Mouse (Mus musculus) thymus, postnatal 25 days (tissue): Measurements from ENCODE around the gene Gm21969.

Experiments used
- DNase-seq: peaks from one replicate; pipeline ENCODE4 v3.0.0; 2022

Gene Gm21969

DNA sequence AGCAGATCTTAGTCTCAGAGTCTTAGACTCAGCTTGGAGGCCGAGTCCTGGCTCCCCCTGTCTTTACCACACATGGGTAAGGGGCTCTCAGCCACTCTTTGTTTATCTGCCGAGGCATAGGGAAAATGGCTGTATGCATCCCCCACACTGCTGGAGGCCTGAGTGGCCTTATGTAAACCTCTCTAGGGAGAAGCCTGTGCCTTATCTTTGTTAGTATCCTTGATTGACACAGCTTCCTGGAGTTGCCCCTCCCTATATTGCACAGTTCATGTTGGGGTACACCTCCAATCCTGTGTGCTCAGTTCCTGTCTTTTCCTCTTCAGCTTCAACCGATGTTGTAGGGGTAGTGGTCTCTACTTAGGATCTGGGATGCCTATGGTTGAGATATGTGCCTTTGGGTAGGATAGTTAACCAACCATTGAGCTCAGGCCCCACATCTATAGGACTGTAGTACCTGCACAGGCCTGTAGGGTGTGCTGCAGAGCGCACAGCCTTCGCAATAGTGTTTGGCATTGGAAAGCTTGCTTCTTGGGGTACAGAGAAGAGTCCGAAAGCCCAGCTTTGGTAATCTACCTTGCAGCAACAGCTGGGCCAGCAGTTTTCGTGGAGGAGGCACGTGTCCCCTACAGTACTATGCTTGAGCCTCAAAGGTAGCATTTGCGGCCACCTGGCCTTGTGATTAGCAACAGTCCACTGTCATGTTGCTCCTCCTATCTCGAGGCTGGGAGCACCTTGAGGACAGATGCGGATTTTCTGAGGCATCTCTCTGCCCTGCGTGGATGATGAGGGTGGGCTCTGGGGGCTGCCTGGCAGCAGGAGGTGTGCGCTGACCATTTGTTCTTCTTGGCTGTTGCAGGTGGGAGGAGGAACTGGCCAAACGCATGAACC, at the start of gene Gm21969:
TSS of gene Gm21969 (plus strand) at position 830 of the 888 bp plus-strand sequence.
- DNase-seq, result peak; percentile 80

DNA sequence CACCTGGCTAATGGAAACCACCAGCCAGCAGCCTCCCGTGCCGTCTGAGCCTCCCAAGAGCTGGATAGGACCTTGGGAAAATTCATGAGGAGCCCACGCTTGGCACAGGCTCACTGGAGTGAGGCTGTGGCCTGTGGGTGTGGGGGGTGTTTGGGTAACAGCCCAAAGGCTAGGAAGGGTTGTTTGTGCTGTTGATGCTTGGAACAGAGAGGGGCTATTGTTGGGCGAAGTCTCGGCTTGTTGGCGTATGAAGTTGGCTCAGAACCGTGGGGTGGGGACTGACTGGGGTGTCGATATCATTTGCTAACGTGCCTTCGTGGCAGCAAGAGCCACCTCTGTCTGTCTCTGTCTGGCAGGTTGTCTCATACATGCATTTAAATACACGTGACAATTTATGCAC, 47.8 kb upstream of the Gm21969 start:
- DNase-seq, result no peak

DNA sequence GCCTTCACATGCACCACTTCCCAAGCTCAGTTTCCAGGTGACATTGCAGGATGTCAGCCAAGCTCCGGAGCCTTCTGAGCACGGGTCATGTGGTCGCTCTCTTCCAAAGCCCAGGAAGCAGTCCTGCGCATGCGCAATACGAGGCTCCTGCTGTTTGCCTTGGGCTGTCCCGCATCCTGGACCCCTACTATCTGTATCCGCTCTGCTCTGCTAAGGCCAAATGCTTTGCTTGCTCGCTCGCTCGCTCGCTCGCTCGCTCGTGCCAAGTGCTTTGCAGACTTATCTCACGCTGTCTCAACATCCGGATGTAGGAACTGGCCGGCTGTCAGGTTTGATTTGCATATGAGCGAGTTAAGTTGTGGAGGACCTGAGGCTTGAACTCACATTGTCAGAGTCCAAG, 47.0 kb upstream of the Gm21969 start:
- DNase-seq, result no peak

DNA sequence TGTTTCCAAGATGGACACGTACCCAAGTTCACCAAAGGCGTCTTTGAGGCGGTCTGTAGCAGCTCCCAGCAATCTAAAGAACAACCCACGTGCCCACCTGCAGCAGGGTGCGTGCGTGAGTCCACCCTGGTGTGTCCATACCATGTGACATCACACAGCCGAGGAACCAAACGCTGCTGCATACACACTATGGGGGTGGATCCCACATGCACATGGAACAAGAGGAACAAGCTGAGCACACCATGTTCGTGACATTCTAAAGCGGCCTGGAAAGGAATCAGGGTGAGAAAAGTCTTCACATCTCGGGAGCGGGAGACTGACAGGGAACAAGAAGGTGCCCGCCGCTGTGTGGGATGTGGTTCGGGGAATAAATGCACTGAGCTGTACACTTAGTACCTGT, 34.6 kb upstream of the Gm21969 start:
- DNase-seq, result no peak

DNA sequence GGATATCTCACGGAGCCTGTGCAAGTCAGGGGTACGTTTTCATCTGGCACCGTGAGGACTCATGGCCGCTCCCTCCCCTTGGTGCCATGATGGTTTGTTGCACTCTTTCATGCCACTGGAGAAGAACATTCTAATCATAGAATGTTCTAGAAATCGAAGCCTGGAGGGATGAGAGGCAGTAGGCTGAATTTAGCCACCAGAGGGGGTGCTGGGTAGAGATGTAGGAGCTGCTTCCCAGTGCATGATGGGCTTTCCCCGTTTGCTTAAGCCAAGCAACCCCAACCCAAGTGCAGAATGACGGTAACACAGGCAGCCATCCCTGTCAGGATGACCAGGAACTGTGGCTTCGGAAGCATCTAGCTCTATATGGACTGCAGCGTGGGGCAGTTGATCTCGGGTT, 32.2 kb upstream of the Gm21969 start:
- DNase-seq, result peak; percentile 31

DNA sequence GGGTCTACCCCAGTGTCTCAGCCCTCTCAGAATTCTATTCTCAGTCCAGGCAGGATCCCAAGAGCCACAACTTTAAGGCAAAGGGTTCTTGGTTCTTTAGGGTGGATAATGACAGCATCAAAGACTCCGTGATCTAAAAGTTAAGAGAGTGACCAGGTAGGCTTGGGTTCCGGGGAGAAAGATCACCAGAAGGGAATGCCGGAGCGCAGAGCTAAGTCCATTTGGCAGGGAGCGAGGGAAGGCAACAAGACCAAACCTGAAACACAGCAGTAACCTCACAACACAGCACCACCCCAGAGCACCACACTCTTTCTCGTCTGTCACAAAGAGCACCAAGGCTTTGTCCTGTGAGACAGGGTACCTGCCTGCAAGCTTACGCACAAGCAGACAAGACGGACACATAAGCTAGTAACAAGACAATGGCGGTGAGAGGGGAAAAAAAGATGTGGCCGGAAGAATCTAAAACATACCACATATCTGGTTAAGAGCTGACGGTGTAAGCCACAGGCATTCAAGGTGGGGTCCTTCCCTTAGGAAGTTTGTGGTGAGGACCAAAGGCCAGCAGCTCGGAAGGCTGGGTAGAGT, 30.0 kb upstream of the Gm21969 start:
- DNase-seq, result no peak

DNA sequence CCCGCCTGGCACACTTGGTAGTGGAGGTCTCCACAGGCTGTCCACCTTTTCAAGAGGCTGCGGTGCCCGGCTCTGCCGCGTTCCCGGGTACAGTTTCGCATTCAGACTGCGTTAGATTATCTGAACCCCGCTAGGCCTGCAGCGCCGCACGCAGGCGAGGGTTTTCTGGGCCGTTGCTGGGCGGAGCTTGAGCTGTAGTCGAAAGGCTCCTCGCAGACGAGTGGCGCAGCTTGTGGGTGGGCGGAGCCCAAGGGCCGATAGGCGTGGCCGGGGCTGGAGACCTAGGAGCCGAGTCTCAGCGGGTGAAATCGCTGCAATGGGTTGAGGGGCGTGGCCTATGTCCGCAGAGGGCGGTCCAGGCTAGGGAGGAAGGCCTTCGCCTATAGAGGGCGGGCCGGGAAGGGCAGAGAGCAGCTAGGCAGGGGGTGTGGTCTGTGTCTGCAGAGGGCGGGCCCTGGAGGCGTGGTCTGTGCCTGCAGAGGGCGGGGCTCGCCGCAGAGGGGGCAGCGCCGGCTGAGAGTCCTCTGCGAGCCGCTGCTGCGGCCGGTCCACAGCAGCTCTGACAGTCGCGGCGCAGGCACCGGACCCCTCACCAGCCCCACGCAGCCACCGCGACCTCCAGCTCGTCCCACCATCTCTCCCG, 28.7 kb upstream of the Gm21969 start:
- peak; percentile 99 for DNase-seq

DNA sequence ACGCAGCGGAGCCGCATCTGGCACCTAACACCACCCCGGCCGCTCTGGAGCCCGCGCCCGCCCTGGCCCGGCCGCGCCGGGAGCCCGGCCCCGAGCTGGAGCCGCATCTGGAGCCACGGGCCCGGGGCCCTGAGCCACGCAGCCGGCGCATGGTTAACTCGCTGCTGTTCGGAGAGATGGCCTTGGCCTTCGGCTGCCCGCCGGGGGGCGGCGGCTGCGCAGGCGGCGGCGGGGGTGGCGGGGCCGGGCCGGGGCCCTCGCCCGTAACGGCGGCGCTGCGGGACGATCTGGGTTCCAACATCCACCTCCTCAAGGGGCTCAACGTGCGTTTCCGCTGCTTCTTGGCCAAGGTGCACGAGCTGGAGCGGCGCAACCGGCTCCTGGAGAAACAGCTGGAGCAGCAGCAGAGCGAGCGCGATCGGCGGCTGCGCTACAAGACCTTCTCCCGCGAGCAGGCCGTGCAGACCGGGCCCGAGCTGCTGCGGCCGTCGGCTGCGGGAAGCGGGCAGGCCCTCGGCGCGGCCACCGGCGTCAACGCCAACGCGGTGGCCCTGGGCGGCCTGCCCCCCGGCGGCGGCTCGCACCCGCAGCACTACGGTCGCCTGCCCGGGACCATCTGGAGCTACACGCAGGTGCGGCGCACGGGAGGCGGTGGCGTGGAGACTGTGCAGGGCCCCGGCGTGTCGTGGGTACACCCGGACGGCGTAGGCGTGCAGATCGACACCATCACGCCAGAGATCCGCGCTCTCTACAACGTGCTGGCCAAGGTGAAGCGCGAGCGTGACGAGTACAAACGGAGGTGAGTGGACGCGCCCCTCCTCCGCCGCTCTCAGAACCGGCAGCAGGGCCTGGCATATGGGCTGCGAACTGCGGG, 27.9 kb upstream of the Gm21969 start:
- DNase-seq, result peak; percentile 59

DNA sequence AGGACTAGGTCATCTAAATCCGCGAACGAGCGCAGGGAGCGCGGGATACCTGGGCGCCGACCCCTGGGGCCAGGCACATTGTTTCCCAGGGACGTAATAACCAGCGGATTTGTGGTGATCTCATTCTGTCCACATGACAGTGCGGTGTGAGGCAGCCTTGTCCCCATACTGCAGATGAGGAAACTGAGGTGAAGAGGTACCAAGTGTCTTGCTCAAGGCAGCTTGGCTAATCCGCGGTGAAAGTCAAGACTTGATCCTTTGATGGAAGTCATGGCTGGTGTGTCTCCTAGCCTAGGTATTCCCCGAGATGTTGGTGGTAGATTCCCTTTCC, 27.3 kb upstream of the Gm21969 start:
- no peak for DNase-seq

DNA sequence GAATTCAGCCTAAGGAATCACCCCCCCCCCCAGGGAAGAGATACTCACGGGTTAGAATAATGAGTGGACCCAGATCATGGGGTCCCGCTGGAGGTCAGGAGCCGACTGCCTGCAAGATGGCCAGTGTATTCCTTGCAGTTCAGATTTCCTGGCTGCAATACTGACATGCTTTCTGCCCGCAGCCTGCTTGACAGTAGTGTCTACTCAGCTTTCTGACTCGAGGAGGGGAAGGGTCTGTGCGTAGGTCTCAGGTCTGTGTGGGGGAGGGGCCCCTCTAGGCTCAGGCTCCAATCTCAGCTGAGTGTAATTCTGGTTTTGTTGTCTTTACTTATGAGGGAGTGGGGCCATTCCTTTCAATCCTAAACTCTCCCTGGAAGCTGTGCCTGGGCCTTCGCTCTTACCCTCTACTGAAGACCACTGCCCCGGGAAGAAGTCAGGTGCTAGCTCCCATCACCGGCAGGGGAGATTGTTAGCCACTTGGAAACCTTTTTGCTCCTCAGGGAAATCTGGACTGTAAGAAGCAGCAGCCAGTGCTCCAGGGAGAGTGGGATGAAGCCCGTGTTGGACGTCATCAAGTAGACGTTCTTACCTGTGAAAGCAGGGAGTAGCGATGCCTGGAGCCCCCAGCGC, 26.6 kb upstream of the Gm21969 start:
- DNase-seq, result no peak

DNA sequence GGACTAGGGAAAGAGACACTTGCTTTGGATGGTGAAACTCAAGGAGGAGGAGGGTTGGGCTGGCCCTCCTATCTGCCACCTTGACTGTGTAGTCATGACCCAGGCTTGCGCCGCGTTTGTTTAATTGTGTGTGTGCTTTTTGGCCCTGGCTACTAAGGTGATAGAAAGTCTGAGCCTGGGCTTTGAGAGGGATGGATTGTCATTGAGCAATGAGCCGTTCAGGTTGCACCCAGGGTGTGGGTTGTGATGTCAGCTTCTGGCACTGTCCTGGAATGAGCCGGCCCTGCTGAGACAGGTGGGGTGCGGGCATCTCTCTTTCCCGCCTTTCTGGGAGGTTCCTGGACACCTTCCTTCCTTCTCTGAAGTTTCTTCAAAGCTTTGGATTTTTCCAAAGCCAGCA, 26.0 kb upstream of the Gm21969 start:
- no peak for DNase-seq

DNA sequence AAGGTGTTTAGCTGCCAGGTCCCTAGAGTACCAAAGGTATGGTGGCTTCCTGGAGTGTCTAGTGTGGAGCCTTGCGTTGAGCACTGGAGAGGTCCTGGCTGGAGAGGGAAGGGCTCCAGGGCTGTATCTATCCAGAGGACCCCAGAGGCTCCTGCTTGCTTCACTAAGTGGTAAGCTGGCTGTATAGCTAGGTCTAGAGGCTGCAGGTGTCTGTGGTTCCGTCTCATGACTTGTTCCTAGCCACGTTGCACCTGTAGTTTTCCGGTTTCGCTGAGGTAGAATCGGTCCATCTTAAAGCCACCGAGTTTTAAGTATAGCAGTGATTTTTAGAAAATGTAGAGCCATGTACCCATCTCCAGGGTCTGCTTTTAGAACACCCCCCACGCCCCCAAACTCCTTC, 24.6 kb upstream of the Gm21969 start:
- DNase-seq, result no peak

DNA sequence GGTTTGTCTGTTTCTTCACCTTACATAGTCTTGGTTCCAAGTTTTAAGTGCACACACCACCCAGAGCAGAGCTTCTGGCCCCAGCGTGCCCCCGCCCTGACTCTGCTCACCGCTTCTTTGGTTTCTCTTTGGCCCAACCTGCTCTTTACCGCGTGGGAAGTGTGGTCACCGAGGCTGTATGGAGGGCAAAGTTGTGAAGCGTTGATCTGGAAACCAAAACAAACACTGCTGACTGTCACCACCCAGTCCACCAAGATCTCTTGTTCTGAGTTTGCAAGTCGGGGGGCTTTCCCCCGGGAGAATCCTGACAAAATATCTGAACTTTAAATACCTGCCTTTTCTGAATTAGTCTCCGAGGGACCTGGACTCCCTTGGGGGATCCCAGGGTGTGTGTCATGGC, 24.0 kb upstream of the Gm21969 start:
- DNase-seq, result no peak

DNA sequence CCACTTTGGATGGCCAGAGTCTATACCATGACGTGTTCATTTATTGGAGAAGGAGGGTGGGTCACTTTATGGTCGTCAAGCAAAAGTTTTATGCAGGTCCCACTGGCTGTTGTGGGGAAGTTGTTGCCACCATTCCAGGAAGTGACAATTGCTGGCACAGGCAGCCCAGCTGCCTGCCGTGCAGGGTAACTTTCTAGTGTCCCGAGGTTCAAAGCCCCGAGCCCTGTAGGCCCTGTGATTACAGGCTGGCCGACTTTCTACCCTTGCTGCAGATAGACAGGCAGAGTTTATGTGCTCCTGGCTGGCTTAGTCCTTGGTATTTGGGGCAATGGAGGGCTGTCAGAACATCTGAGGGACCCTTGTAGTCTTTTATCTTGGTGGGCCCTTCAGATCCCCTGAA, 23.5 kb upstream of the Gm21969 start:
- DNase-seq, result no peak

DNA sequence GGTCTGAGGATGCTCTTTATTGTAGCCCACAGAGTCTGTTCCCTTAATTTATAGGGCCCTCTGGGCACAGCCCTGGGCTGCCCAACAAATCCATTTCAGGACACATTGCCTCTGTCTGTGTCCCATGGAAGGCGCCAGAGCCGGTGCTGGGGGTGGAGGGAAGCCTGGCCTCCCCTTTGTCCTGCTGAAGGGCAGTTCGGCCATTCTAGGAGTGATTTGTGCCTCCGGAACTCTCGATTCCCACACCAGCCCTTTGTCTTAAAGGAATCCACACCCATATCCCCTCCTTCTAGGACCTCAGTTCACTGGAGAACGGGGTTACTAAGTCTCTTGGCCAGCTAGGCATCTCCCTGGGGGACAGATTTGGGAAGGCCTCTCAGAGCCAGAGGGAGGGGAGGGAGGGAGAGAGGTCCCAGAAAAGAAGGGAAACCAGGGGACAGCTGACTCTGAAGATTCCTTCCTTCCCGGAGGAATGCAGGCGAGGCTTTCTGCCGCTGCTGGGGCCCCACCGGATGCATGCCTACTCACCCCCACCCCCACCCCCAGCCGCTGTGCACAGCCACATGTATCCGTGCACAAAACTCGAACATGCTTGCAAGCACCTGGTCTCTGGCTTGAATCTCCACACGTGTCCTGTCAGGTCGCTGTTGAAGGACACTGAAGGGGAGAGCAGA, 22.2 kb upstream of the Gm21969 start:
- no peak for DNase-seq

DNA sequence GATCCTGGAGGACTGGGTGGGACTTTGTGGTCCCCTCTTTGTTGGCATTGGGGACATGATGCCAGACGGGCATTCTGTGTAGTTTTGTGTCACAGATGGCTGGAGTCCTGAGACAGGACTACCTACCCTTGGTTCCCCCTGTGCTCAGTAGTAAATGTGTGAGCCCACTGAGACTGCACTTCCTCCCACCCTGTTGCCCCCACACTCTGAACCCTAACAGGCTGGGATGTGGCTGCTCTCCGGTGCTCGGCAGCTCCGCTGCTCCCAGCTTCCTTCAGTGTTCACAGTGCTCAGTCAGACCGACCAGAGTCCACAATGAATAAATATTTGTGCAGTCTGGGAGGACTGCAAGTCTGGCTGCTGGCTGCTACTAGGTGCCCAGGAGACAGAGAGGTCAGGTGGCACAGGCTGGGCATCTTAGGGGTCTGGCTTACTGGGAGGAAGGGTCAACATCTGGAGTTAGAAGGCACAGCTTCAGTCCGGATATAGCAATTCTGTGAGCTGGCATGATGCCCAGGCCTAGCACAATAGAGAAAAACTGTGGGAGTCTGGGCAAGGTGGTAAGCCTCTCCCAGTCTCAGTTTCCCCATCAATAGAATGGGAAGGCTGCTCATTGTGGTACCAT, 21.4 kb upstream of the Gm21969 start:
- no peak for DNase-seq

DNA sequence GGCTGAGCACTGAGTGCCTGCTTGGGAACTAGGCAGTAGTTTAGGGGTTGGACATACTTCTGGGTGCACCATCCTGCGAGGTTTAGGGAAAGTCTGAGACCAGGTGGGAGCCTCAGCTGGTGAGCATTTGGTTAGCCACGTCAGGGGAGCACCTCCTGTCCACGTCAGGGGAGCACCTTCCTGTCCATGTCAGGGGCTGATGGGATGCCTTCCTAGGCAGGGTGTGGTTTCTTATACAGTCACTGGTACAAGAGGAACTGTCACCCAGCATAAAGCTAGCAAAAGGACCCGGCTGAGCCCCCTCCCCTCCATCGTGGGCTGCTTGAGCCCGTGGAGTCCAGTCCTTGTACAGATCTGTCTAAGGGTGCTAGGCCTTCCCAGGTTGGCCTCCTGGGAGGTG, 20.6 kb upstream of the Gm21969 start:
- no peak for DNase-seq

DNA sequence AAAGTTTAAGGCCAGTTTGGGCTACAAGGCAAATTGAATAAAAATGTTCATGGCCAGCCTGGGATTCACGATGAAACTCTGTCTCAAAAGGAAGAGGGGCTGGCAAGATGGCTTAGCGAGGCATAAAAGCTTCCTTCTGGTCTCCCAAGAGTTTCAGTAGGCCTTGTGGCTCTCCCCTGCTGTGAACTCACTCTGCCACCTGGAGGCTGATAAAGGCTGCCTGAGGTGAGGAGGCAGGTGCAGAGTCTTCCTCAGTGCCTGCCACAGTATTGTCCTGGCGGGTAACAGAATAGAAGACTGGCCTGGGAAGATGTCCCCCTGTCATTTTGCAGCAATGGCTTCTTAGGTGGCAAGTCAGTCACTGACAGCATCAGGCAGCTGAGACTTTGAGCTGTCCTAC, 20.1 kb upstream of the Gm21969 start:
- no peak for DNase-seq

DNA sequence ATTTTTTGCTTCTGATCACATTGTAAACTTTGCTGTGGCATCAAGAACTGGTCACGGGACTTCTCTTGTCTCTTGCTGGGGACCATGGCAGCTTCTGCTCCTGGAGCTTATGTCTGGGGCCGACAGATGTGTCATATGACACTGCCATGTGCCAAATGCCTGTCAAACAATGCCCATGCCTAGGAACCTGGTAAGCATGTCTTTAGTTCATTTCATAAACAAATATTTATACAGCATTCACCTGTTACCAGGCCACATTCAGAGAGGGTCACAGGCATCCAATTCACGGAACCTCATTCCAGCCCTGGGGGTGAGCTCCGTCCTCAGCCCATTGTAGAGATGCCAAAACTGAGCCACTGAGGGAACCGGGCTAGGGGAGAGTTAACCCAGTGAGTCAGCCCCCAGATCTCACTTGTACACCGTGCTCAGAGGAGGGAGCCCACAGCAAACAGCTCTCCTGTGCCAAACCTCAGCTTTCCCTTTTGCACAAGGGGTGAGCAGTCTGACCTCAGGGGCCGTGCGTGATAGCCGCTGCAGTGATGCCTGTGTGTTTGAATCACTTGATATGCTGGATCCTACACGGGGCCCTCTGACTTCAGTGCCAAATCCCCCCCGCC, 19.2 kb upstream of the Gm21969 start:
- no peak for DNase-seq

DNA sequence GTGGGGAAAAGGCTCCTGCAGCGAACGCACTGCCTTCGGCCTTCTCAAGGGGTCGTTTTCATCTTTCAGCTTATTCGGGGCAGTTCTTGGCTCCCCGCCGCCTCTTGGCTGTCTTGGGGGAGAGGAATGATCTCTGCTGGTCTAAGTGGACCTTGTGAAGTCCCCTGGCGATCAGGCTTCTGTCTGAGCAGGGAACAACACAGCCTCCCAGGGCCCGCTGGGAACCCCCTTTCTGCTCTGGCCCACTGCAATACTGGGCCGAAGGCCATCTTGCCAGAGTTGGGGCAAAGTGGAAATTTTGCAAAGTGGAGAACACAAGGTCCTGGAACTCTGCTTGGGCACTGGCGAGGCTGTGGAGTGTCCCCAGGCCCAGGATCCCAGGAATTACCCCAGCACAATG, 18.3 kb upstream of the Gm21969 start:
- no peak for DNase-seq

DNA sequence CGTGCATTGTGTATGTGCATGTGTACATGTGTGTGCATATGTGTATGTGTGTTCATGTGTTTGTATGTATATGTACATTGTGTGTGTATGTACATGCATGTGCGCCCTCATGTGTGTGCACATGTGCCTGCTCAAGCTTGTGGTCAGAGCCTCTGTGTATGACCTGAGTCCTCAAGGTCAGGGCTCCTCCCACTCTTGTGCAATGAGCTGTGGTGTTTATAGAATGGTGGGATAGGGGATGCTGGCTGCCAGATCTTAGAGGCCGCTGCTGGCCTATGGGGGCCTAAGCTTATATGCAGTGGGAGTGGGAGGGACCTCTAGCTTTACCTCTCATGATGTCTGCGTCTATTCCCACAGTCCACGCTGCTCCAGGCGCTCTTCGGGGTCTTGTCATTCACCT, 17.3 kb upstream of the Gm21969 start:
- no peak for DNase-seq
